Mouse (Mus musculus): Measurements from ENCODE around the gene Dhrs4.
A peak's percentile ranks its signal among the peaks of the same experiment; 100 is the strongest.

Dhrs4 gene

DNA sequence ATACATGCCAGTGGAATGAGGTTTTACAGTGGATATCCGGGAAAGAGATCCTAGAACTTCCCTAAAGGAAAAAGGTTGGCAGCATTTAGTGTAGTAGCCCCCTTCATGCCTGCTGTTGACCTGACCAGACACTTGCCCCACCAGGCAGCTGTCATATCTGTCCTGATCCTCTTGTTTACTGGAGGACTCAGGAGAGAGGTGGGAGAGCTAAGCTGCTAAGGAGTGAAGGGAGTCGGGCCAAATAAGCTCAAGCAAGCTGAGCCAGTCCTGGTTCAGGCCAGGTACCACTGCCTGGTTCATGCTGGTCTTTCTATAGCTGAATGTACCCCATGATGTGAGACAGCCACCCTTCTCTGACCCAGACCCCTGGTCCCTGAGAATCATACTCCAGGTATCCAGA, 48.1 kb downstream of the Dhrs4 start:
- DNase-seq (ENCODE audit: extremely low spot score, low spot score) = no peak

DNA sequence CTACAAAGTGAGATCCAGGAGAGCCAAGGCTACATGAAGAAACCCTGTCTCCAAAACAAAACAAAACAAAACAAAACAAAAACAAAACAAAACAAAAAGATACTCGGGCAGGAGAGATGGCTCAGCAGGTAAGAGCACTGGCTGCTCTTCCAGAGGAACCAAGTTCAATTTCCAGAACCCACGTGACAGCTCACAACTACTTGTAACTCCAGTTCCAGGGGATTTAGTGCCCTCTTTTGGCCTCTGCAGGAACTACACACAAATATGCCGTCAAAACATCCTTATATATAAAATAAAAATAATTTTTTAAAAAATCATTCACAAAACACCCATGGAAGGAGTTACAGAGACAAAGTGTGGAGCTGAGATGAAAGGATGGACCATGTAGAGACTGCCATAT, 49.4 kb downstream of the Dhrs4 start:
- DNase-seq (ENCODE audit: extremely low spot score, low spot score) = no peak

DNA sequence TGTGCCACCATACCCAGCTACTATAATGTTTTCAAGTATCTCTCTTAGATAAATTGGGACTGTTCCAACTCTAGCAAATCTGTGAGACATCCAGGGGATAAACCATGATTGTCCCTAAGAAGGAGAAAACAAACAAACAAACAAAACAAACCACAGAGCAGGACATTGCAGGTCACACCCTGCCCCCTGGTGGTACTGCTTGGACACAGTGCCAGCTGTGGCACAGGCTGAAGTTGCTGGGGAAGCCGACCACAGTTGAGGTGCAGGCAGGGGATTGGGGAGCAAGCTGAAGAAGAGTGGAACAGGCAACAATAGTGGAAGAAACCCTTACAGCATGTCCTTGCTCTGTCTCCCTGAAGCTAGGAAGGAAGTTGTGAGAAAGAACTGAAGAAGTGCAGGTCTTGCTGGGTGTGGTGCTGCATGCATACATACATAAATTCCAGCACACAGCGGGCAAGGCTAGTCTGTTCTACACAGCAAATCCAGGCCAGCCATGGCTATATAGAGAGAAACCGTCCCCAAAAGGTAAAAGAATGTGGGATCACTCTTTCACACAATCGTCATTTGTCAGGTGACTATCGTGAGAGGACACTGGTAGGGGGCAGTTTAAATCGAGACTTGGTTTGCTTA, 57.7 kb downstream of the Dhrs4 start:
- DNase-seq (ENCODE audit: extremely low spot score, low spot score) = peak; percentile 30
